Mouse (Mus musculus) 3T3-L1 (cell line): ENCODE results near the gene Ccdc33.

Experiments
- DNase-seq: peaks from one replicate; pipeline ENCODE4 v3.0.0-alpha.2; 2015; ENCODE audit warnings: low read depth, low spot score

Ccdc33 gene

DNA sequence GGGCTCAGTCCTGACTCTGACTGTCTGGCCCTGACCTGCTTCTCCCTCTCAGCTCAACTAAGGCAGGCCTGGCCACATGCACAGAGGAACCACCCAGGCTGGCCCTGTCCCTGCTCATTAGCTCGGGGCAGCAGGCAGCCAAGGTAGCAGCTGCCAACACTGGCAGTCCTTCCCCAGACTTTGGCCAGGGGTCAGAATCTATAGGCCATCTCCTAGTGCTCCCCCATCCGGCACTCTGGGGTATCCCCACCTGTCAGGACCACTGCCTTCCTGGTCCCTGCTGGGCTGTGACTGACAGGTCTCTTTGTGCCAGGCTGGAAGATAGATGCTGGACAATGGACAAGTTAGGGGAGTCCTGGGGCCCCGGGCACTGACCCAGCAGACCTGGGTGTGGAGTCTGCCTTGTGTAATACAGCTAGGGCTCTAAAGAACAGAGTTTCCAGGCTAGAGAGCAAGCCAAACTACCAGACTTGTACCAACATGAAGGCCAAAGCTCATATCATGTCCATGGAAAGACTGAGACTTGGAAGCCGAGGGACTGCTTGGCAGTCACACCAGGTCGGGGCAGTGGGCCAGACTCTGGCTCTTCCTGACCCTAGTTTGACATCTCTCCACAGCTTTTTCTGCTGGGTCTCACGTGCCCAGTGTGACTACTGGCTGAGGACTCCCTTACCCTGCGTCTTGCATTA lies 25.9 kb downstream of the Ccdc33 start:
- DNase-seq = peak; percentile 47

DNA sequence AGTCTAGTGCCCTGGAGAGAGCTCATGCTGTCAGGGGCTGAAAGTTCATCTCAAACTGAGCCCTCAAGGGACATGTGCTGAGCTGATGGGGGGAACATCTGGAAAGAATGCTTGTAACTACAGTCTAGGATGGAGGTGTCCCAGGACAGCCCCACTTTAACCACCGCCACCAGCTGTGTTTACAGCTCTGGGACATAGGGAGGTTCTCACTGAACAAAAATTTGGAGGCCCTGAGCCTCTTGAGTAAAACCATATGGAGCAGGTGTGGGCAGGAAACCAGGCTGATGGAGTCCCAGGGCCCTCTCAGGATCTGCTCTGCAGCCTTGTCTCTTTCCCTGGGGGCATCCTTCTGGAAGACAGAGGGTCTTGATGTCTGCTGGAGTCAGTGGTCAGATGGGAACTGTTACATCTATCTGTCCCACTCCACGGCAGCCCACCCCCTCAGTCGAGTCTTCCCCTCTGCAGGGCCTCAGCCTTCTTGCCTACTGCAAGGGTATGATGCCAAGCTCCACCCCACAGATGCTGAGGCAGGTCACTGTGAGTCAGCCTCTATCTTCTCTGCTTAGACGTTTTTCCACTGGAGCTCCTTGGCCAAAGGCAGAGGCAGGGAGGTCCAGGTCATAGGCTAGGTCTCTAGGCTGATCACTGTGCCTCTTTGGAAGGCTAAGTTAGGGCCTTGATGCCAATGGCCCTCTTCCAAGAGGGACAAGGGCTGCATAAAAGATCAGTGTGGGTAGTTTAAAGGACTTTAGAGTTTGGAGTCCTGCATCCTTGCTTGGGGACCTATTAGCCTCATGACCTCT lies 26.8 kb downstream of the Ccdc33 start:
- peak; percentile 83 for DNase-seq

- no peak for DNase-seq
These were observed 31.2 kb downstream of the Ccdc33 start for GRCm38 (mm10) chr9:58087277-58087998.

DNA sequence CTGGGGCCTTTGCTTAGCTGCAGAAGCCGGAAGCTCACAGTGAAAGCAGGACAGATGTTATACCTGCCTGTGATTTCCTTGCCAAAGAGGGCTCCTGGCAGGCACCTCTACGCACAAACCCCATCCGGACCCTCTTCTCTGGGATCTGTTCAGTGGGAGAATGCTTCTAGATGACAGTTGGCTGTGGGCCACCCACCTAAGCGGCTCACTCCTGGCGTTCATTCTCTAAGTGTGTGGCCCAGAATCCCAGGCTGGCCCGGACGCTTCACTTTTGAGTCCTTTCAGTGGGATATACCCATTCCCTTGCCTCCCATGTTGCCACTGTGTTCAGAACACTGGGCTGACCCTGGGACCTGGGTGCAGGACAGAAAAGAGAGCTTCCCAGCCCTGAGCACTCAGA lies 31.8 kb downstream of the Ccdc33 start:
- DNase-seq = no peak

- DNase-seq = no peak
These were observed 32.4 kb downstream of the Ccdc33 start for GRCm38 (mm10) chr9:58086203-58086602.

DNA sequence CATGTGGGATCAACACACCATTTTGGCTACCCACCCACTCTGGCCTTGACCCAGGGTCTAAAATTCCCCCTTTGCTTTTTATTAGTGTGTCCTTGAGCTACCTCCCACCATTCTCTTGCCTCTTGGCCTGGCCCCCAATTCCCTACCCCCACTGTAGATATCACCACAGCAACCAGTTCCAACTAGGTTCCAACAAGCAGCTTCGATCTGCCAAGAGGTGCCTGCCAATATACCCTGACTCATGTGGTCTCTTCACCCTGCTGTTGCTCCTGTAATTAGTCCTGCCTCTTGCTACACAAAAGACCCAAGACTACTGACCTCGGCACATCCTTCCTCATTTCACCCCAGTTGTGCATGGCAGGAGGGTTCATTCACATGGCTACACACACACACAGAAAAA lies 33.5 kb downstream of the Ccdc33 start:
- DNase-seq = no peak

- DNase-seq = no peak
These were observed 34.0 kb downstream of the Ccdc33 start for GRCm38 (mm10) chr9:58084586-58084985.

- no peak for DNase-seq
These were observed 44.1 kb downstream of the Ccdc33 start for GRCm38 (mm10) chr9:58074561-58074960.

DNA sequence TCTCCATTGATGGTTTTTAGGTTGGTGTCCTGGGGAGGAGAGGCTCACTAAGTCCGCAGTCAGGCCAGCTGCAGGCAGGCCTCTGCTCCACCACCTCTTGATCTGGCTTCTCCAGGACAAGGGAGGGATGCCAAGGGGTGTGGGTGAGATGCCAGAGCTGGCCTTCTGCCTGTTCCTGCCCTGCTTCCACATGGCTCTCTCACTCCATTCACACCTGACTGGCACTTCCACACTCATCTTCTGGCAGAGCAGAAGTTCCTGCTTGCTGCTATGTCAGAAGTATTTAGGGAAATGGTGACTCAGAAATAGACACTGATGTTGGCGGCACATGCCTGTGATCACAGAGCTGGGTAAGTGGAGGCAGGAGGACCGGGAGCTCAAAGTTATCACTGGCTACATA lies 51.1 kb downstream of the Ccdc33 start:
- no peak for DNase-seq

- DNase-seq = no peak
These were observed 51.9 kb downstream of the Ccdc33 start for GRCm38 (mm10) chr9:58066731-58067095.

GRCm38 (mm10) chr9:58065977-58066730 lies 52.5 kb downstream of the Ccdc33 start:
- DNase-seq = peak; percentile 13

- no peak for DNase-seq
These were observed 53.1 kb downstream of the Ccdc33 start for GRCm38 (mm10) chr9:58065532-58065931.

DNA sequence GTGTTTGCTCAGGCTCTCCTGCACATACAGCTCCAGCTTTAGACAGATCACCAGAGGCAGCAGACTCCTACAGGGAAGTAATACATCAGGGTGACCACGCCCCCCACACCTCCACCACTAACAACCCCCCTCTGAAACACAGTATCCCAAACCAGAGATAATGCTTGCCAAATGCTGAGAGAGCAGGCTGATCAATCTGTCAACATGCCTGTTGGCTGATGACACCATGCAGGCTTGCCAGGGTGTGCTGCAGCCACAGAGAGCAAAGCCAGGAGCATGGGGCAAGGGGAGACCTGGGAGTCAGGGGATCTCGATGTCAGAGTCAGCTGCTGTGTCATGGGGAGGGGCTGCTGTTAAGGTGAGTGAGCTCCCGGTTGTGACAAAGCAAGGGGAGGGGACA lies 55.1 kb downstream of the Ccdc33 start, which contains the start of gene Stra6:
TSS of gene Stra6 (plus strand) at position 258 of the 400 bp plus-strand sequence.
- DNase-seq = no peak

GRCm38 (mm10) chr9:58060677-58061667 lies 57.7 kb downstream of the Ccdc33 start:
- peak; percentile 40 for DNase-seq

DNA sequence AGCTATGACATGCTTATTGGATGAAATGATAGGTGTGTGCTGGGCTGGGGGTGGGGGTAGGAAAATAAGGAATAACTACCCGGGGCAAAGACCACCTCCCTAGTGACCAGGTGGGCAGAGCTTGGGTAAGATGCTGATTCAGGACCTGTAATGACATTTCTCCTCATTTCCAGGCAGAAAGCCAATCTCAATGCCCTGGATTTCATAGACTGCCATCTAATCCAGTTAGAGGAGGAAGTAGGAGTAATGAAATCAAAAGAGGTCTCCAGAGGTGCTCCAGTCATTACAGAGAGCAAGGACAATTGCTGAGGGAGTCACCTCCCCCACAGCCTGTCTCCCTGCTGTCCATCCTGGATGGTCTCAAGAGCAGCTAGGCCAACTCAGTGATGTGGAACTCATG lies 58.7 kb downstream of the Ccdc33 start:
- DNase-seq = no peak

GRCm38 (mm10) chr9:58055666-58056065 lies 63.0 kb downstream of the Ccdc33 start:
- no peak for DNase-seq

DNA sequence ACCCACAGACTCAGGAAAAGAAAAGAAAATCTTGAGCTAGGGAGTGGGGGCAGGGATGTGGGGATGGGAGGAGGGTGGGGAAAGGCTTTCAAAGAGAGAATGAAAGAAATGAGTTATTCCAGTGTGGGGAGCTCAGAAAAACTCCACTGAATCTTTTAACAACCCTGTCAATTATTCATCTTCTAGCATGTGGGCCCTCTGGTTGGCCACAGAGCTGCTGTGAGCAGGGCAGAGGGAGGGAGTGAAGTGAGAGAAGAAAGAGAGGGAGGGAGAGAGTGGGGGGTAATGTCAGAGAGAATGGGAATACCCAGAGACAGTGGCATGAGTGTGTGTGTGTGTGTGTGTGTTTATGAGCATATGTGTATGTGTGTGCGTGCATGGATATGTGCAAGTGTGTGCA lies 64.6 kb downstream of the Ccdc33 start:
- DNase-seq = no peak

DNA sequence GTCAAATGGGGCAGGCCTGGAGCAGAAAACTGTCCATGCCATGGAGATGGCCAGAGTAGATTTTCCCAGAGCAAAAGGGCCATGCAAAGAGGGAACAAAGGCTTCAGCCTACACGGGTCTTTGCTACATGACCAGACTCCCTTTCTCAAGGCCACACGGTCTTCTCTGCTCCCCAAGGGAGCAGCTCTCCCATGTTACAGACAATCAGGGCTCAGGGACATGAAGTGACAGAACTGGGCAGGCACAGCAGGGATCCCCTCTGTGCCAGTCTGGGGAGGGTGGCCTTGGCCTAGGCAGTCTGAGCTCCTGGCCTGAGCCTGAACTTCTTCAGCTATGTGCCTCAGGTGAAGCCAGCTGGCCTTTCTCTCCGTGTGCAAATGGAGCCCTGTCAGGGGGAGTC lies 65.1 kb downstream of the Ccdc33 start:
- DNase-seq = no peak

DNA sequence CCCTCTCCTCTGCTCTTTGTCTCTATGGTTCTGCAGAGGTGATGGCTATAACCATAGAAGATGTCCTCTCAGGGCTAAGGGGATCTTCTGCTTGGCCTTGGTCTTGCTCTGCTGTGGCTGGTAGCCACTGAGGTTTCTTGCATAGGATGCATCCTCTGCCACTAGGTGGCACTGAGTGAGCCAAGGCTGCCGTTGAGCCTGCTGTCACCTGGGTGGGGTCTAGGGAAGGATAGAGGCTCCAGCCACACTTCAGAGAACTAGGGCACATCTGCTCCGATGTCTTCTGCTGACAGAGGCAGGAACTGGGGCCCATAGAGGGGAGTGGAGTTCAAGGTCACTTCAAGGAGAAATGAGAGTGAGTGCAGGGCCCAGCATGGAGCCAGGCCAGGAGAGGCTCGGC lies 65.5 kb downstream of the Ccdc33 start:
- DNase-seq = peak; percentile 49

- peak; percentile 29 for DNase-seq
These were observed 66.7 kb downstream of the Ccdc33 start for GRCm38 (mm10) chr9:58051937-58052336.
